Mouse (Mus musculus) liver, embryonic 16.5 days (tissue): Measurements from ENCODE around the gene 1700003H04Rik. TPM values are rescaled to one million over a fixed set of nuclear protein-coding genes. Genes with fewer than 3 reads are reported as not detected.

Source experiments
- ATAC-seq: fragments of 200-750 bp; cut with Nextera tagmentation; 2 replicates; pipeline ENCODE4 v1.8.0; 2017; ENCODE audit warnings: low read depth, mild to moderate bottlenecking, moderate number of reproducible peaks, moderate library complexity
- H3K27ac ChIP-seq: fragments of 300-500 bp; sonication (generic); 2 replicates; pipeline ENCODE4 v1.5.1; 2014; ENCODE audit warnings: mild to moderate bottlenecking, low read length
- H3K27me3 ChIP-seq: fragments of 300-500 bp; sonication (generic); 2 replicates; pipeline ENCODE4 v1.6.1; 2014; ENCODE audit warnings: low read depth, low read length, mixed read lengths; ENCODE audit not compliant: control insufficient read depth, insufficient read depth
- H3K36me3 ChIP-seq: fragments of 300-500 bp; sonication (generic); 2 replicates; pipeline ENCODE4 v1.6.1; 2014; ENCODE audit warnings: mild to moderate bottlenecking; ENCODE audit not compliant: control insufficient read depth, insufficient read depth
- H3K4me1 ChIP-seq: fragments of 300-500 bp; sonication (generic); 2 replicates; pipeline ENCODE4 v1.6.1; 2014; ENCODE audit warnings: low read depth, low read length, mixed read lengths; ENCODE audit not compliant: control insufficient read depth
- H3K4me2 ChIP-seq: fragments of 300-500 bp; sonication (generic); 2 replicates; pipeline ENCODE4 v1.6.1; 2014; ENCODE audit warnings: low read depth, low read length, mixed read lengths
- H3K4me3 ChIP-seq: fragments of 300-500 bp; sonication (generic); 2 replicates; pipeline ENCODE4 v1.5.1; 2014; ENCODE audit warnings: low read depth, mild to moderate bottlenecking, low read length
- H3K9ac ChIP-seq: fragments of 300-500 bp; sonication (generic); 2 replicates; pipeline ENCODE4 v1.6.1; 2014; ENCODE audit warnings: low read depth, low read length
- H3K9me3 ChIP-seq: fragments of 300-500 bp; sonication (generic); replicated peaks from 2 replicates; pipeline ENCODE4 v1.6.1; 2016; ENCODE audit warnings: low read length; ENCODE audit not compliant: control insufficient read depth
- WGBS: fragments of 180-500 bp; shearing (Covaris S2); extraction: QIAGEN DNeasy Blood & Tissue Kit; methylation state at CpG from one replicate; pipeline ENCODE4 v1.1.7; 2014; ENCODE audit not compliant: insufficient replicate concordance; 5-methylcytosine and 5-hydroxymethylcytosine counted together
- polyA plus RNA-seq: library from polyadenylated mRNA; unstranded; fragments of >200 nt; fragmentation: Nextera tagmentation; extraction: Ambion mirVana; gene quantifications from 2 replicates; pipeline ENCODE4 v1.2.1, GENCODE M21; 2015

The 1700003H04Rik gene
- polyA plus RNA-seq, result not detected in 2 replicates

DNA sequence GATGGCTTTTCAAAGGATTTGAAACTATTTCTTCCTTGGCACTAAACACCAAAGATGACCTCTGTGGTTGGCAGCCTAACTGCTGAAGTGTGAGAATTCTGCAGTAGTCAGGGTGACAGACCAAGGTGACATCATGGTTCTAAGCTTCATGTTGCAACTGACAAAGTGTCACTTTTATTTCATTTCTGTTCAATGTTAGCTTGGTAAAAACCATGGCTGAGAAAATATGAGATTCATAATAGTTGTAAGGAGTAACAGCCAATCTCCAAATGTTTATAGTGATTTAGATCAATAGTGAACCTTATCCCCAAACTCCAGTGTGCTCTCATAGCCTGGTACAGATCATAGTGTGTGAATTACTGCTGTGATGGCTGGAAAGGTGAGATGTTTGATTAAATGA lies at the start of gene 1700003H04Rik:
TSS of gene 1700003H04Rik (minus strand) at position 101 of the 400 bp plus-strand sequence.
- no peak within 1 kb of the TSS for H3K4me2 ChIP-seq
- H3K9me3 ChIP-seq, result no peaks in the 10 kb centered on the region
- H3K4me3 ChIP-seq, result no peak within 1 kb of the TSS
- no peaks in the 10 kb centered on the region for H3K36me3 ChIP-seq
- no peaks in the 10 kb centered on the region for H3K4me1 ChIP-seq
- no peak for ATAC-seq
- H3K9ac ChIP-seq, result no peak within 1 kb of the TSS
- no peak within 1 kb of the TSS for H3K27ac ChIP-seq
- no peaks in the 10 kb centered on the region for H3K27me3 ChIP-seq

DNA sequence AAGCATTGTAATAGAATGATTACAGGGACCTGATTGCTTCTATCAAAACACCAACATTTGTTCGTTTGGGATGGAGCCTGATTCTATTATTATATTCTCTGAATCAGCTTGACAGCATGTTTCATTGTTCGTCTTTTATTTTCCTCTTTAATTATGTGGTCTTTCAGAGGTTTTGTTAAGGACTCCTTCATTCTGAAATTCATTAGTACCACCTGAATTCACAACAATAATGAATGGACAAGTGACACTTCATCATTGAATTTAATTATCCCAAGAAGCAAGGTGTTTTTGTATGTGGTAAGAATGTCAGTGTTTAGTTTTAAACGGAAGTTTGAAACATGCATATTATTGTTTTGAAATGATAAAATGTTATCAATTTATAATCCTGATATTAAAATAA lies 42.1 kb upstream of the 1700003H04Rik start:
- no peak overlapping the region for H3K4me3 ChIP-seq
- WGBS, result 53% methylated on average over 3 of the region's 3 CpGs
- H3K9me3 ChIP-seq, result no peaks in the 10 kb centered on the region
- no peaks in the 10 kb centered on the region for H3K36me3 ChIP-seq
- no peaks in the 10 kb centered on the region for H3K4me1 ChIP-seq
- no peak overlapping the region for H3K27ac ChIP-seq
- H3K9ac ChIP-seq, result no peak overlapping the region
- ATAC-seq, result no peak
- H3K27me3 ChIP-seq, result no peaks in the 10 kb centered on the region
- no peak overlapping the region for H3K4me2 ChIP-seq

DNA sequence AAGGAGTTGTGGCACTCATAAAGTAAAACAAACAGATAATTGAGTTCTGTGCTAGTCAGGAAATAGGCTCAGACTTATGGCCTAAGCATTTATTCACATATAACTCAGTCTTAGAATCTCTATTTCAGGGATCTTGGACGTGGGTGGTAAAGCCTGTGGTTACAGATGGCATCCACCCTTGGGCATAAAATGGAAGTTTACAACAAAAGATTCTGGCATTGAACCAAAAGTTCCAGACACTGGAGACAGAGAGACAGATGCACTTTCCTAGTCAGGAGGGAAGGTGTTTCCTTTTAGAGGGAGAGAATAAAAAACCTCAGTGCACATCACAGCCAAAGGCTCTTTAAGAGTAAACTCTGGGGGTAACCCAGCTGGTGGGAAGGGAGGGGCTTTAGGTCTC lies 32.4 kb upstream of the 1700003H04Rik start:
- Histone ChIP-seq H3K4me3 (no peak overlapping the region), H3K36me3 (no peaks in the 10 kb centered on the region), H3K27ac (no peak overlapping the region), H3K4me1 (no peaks in the 10 kb centered on the region), H3K9me3 (no peaks in the 10 kb centered on the region), H3K4me2 (no peak overlapping the region), H3K9ac (no peak overlapping the region), H3K27me3 (no peaks in the 10 kb centered on the region)
- WGBS, result 40% methylated on average over 1 of the region's 1 CpGs
- ATAC-seq, result no peak

DNA sequence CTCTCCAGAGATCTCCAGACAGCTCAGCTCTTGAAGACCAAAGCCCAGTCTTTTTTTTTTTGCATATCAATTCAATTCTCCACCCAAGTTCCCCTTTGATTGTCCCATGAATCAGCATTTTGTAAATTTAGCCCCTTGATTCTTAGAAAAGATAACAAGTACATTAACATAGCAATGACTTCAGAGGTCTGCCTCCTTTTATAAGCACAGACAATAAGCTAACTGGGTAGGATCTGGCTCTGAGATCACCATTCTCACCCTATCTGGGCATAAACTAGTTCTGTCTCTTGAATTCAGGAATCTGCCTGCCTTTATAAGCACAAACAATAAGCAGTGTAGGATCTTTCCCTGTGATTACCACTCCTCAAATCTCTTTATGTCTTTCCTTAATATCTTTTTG lies 29.1 kb upstream of the 1700003H04Rik start:
- Histone ChIP-seq H3K27ac (no peak overlapping the region), H3K27me3 (no peaks in the 10 kb centered on the region), H3K4me3 (no peak overlapping the region), H3K9me3 (no peaks in the 10 kb centered on the region), H3K9ac (no peak overlapping the region), H3K4me2 (no peak overlapping the region), H3K36me3 (no peaks in the 10 kb centered on the region), H3K4me1 (no peaks in the 10 kb centered on the region)
- ATAC-seq, result no peak

DNA sequence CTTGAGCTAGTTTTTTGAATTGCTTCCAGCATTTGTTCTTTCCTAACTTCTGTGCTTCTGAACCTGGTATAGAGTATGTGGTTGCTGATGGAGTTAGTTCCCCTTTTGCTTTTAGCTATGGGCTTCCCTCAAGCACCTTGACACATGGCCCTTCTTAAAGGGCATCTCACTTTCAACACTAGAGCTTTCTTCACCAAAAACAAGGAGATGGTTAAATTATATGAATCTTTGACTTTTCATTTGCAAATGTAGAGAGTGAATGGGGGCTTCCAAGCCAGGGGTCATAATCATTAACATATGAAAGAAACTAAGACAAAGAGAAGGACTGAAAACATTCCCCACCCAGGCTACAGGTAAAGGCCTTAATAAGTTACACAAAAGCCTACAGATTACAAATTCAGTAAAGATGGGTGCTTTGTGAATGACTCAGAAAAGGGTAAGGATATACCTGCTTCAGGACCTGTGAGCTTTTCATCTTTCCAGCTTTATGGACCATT lies 25.2 kb upstream of the 1700003H04Rik start:
- Histone ChIP-seq H3K27me3 (no peaks in the 10 kb centered on the region), H3K4me3 (no peak overlapping the region), H3K27ac (no peak overlapping the region), H3K9ac (no peak overlapping the region), H3K4me2 (no peak overlapping the region), H3K9me3 (no peaks in the 10 kb centered on the region), H3K36me3 (no peaks in the 10 kb centered on the region), H3K4me1 (no peaks in the 10 kb centered on the region)
- ATAC-seq, result no peak

DNA sequence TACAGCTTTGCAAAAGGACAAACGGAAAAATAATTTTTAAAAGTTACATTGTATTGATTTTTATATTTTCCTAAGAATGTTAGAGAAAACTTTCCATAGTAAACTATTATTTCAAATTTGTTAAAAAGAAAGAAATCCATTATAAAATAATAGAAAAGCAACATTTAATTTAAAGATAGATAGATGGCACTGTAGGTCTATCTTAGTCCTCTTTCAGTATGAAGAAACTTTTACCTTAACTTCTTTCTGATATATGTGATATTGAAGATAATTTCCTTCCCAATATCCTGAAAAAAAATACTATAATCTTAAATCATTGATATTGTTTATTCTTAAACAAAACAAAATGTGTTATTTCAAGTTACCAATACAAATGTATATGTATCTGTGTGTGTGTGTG lies 24.6 kb upstream of the 1700003H04Rik start:
- ATAC-seq, result no peak
- Histone ChIP-seq H3K9me3 (no peaks in the 10 kb centered on the region), H3K27me3 (no peaks in the 10 kb centered on the region), H3K27ac (no peak overlapping the region), H3K4me1 (no peaks in the 10 kb centered on the region), H3K9ac (no peak overlapping the region), H3K4me2 (no peak overlapping the region), H3K4me3 (no peak overlapping the region), H3K36me3 (no peaks in the 10 kb centered on the region)
- 28% methylated on average over 1 of the region's 1 CpGs for WGBS

DNA sequence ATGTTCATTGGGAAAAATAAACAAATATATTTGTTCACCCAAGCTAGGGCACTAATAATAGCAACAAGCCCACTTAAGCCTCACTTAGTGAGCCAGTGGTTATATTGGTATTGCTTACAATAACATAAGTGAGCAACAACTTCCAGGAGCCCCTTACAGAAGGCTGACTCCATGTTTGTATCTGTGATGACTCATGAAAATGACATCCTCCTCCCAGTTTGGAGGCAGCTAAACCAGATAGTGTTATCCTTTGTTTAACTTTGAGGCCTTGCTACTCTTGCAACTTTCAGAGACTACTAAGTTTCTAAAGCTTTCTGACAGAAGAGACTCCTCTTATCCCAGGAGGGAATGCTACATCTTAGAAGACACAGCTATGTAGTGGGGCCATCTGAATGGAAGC lies 16.9 kb upstream of the 1700003H04Rik start:
- Histone ChIP-seq H3K27me3 (no peaks in the 10 kb centered on the region), H3K4me3 (no peak overlapping the region), H3K27ac (no peak overlapping the region), H3K9ac (no peak overlapping the region), H3K4me1 (no peaks in the 10 kb centered on the region), H3K9me3 (no peaks in the 10 kb centered on the region), H3K36me3 (no peaks in the 10 kb centered on the region), H3K4me2 (no peak overlapping the region)
- no peak for ATAC-seq

DNA sequence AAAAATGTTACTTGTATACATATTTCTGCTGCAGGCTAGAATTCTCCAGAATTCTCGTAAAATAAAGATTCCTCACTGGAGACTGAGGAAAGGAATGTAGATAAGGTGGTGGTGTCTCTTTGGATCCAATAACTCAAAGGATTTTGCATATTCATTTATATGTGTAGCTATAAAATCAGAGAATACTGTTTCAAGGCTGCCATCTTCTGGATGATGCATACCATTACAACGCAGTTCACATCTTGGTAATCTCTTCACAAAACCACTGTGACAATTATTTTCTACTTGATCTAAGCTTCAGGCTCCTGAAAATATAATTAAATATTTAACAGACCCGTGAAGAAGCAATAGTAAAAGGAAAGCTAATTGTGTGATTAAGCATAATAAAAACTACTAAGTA lies 6.6 kb upstream of the 1700003H04Rik start:
- no peaks in the 10 kb centered on the region for H3K27me3 ChIP-seq
- no peaks in the 10 kb centered on the region for H3K4me1 ChIP-seq
- ATAC-seq, result no peak
- no peaks in the 10 kb centered on the region for H3K9me3 ChIP-seq
- no peak overlapping the region for H3K4me3 ChIP-seq
- H3K36me3 ChIP-seq, result no peaks in the 10 kb centered on the region
- H3K4me2 ChIP-seq, result no peak overlapping the region
- H3K9ac ChIP-seq, result no peak overlapping the region
- no peak overlapping the region for H3K27ac ChIP-seq
- 6% methylated on average over 3 of the region's 3 CpGs for WGBS

DNA sequence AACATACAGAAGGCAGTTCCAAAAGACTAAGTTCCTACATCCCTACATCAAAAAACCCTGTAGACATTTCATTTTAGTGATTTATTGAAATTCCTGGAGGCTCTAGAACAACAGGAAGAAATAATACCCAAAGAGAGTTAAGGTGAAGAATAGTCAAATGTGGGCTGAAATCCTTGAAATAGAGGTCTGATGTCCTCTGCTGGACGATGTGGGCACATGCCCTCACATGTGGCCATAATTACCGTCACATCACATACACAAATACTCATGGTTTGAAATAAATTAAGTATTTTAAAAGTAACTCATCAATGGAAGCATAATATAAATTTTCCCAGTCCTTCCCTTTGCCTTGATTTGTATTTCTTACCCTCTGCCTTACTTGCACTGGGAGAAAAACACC lies 4.9 kb upstream of the 1700003H04Rik start:
- H3K4me1 ChIP-seq, result no peaks in the 10 kb centered on the region
- H3K9ac ChIP-seq, result no peak overlapping the region
- H3K4me3 ChIP-seq, result no peak overlapping the region
- H3K27ac ChIP-seq, result no peak overlapping the region
- H3K4me2 ChIP-seq, result no peak overlapping the region
- no peaks in the 10 kb centered on the region for H3K27me3 ChIP-seq
- 72% methylated on average over 2 of the region's 2 CpGs for WGBS
- H3K36me3 ChIP-seq, result no peaks in the 10 kb centered on the region
- ATAC-seq, result no peak
- no peaks in the 10 kb centered on the region for H3K9me3 ChIP-seq

DNA sequence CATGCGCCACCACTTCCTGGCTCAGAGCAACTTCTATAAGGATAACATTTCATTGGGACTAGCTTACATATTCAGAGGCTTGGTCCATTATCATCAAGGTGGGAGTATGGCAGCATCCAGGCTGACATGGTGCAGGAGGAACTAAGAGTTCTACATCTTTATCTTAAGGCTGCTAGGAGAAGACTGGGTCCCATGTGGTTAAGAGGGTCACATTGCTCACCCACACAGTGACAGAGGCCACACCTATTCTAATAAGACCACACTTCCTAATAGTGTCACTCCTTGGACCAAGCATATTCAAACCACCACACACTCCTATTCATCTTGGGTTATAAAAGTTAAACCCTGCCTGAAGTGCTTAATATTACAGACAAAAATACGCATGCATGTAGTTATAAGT lies 23.6 kb downstream of the 1700003H04Rik start:
- H3K4me2 ChIP-seq, result no peak overlapping the region
- no peaks in the 10 kb centered on the region for H3K4me1 ChIP-seq
- no peak overlapping the region for H3K9ac ChIP-seq
- no peak for ATAC-seq
- WGBS, result 62% methylated on average over 2 of the region's 2 CpGs
- no peak overlapping the region for H3K4me3 ChIP-seq
- H3K36me3 ChIP-seq, result no peaks in the 10 kb centered on the region
- no peak overlapping the region for H3K27ac ChIP-seq
- no peaks in the 10 kb centered on the region for H3K9me3 ChIP-seq
- H3K27me3 ChIP-seq, result no peaks in the 10 kb centered on the region
